8 mouse cellular contexts compared by ENCODE assay signal in genomic region chr14:58034567-58034966, GRCm38 (mm10). TPM values are rescaled to one million over a fixed set of nuclear protein-coding genes. Genes with fewer than 3 reads are reported as not detected.
DNase-seq lines count a peak whose midpoint lies in the region; ATAC-seq lines count a peak whose summit lies in the region.

No protein-coding gene starts in this region.

- 11% methylated on average over 8 of the region's 8 CpGs for WGBS in midbrain, embryonic 11.5 days
- WGBS in midbrain, embryonic 15.5 days: 11% methylated on average over 8 of the region's 8 CpGs
- WGBS in hindbrain, embryonic 14.5 days: 11% methylated on average over 8 of the region's 8 CpGs
- 11% methylated on average over 8 of the region's 8 CpGs for WGBS in neural tube, embryonic 15.5 days

- H3K9ac ChIP-seq in midbrain, embryonic 11.5 days (ENCODE audit: low read length): no peak overlapping the region
- H3K9ac ChIP-seq in midbrain, embryonic 15.5 days: no peak overlapping the region
- no peak overlapping the region for H3K9ac ChIP-seq in hindbrain, embryonic 14.5 days
- no peak overlapping the region for H3K9ac ChIP-seq in neural tube, embryonic 15.5 days (replicated peaks)

- H3K4me1 ChIP-seq in midbrain, embryonic 11.5 days (ENCODE audit: control insufficient read depth, insufficient read depth, low read length): no peaks in the 10 kb centered on the region
- no peaks in the 10 kb centered on the region for H3K4me1 ChIP-seq in midbrain, embryonic 15.5 days
- H3K4me1 ChIP-seq in hindbrain, embryonic 14.5 days (replicated peaks; ENCODE audit: control insufficient read depth, insufficient read depth, low read length): no peaks in the 10 kb centered on the region
- H3K4me1 ChIP-seq in neural tube, embryonic 15.5 days: no peaks in the 10 kb centered on the region

- H3K27me3 ChIP-seq in midbrain, embryonic 11.5 days (ENCODE audit: control insufficient read depth, insufficient read depth, low read length): no peaks in the 10 kb centered on the region
- no peaks in the 10 kb centered on the region for H3K27me3 ChIP-seq in midbrain, embryonic 15.5 days (replicated peaks)
- no peaks in the 10 kb centered on the region for H3K27me3 ChIP-seq in hindbrain, embryonic 14.5 days (ENCODE audit: control insufficient read depth, insufficient read depth, low read length)
- H3K27me3 ChIP-seq in neural tube, embryonic 15.5 days (replicated peaks): no peaks in the 10 kb centered on the region

- H3K9me3 ChIP-seq in midbrain, embryonic 11.5 days (ENCODE audit: control insufficient read depth, low read length): no peaks in the 10 kb centered on the region
- no peaks in the 10 kb centered on the region for H3K9me3 ChIP-seq in midbrain, embryonic 15.5 days
- no peaks in the 10 kb centered on the region for H3K9me3 ChIP-seq in hindbrain, embryonic 14.5 days (ENCODE audit: control insufficient read depth, low read length)
- H3K9me3 ChIP-seq in neural tube, embryonic 15.5 days (replicated peaks): no peaks in the 10 kb centered on the region

- intact Hi-C loops in left cerebral cortex, postnatal 10 days (cut with DNase I): loop anchor here (5.0 to 10.0 kb wide), 3 partner anchors 668 to 1080 kb away; no protein-coding TSS in a partner anchor

- no peak overlapping the region for H3K4me3 ChIP-seq in midbrain, embryonic 11.5 days (ENCODE audit: low read depth, low read length)
- H3K4me3 ChIP-seq in midbrain, embryonic 15.5 days: no peak overlapping the region
- no peak overlapping the region for H3K4me3 ChIP-seq in hindbrain, embryonic 14.5 days (replicated peaks; ENCODE audit: low read length)
- no peak overlapping the region for H3K4me3 ChIP-seq in neural tube, embryonic 15.5 days (replicated peaks)

- H3K4me2 ChIP-seq in midbrain, embryonic 11.5 days: no peak overlapping the region
- H3K4me2 ChIP-seq in midbrain, embryonic 15.5 days: no peak overlapping the region
- no peak overlapping the region for H3K4me2 ChIP-seq in hindbrain, embryonic 14.5 days (replicated peaks)
- peak overlapping the region; percentile 38 for H3K4me2 ChIP-seq in neural tube, embryonic 15.5 days

- H3K27ac ChIP-seq in midbrain, embryonic 11.5 days (ENCODE audit: low read depth, low read length): no peak overlapping the region
- no peak overlapping the region for H3K27ac ChIP-seq in midbrain, embryonic 15.5 days
- no peak overlapping the region for H3K27ac ChIP-seq in hindbrain, embryonic 14.5 days
- H3K27ac ChIP-seq in neural tube, embryonic 15.5 days (replicated peaks): no peak overlapping the region

- no peak for ATAC-seq in midbrain, embryonic 11.5 days (ENCODE audit: low FRiP score)
- no peak for ATAC-seq in midbrain, embryonic 15.5 days (replicated peaks)
- ATAC-seq in hindbrain, embryonic 14.5 days (ENCODE audit: low FRiP score): no peak
- no peak for ATAC-seq in neural tube, embryonic 15.5 days (ENCODE audit: low FRiP score)
- no peak for ATAC-seq in granulocyte monocyte progenitor cell, adult 5-6 weeks (replicated peaks; ENCODE audit: poor library complexity, severe bottlenecking)

- DNase-seq in midbrain, embryonic 11.5 days (ENCODE audit: low spot score, missing footprints): peak; percentile 96
- peak; percentile 60 to 63 for DNase-seq in adrenal gland, adult 18-20 months (ENCODE audit: low spot score in 2 of 2)
- peak; percentile 57 for DNase-seq in embryo, embryonic 10 days (ENCODE audit: low spot score)
- peak; percentile 82 for DNase-seq in hindbrain, embryonic 14.5 days (ENCODE audit: low spot score)
- peak; percentile 43 to 56 for DNase-seq in left cerebral cortex, postnatal 10 days (ENCODE audit: extremely low spot score in 1 of 2, low spot score in 2 of 2)

- no peaks in the 10 kb centered on the region for H3K36me3 ChIP-seq in midbrain, embryonic 11.5 days (ENCODE audit: control insufficient read depth, insufficient read depth, low read length)
- no peaks in the 10 kb centered on the region for H3K36me3 ChIP-seq in midbrain, embryonic 15.5 days (replicated peaks)
- no peaks in the 10 kb centered on the region for H3K36me3 ChIP-seq in hindbrain, embryonic 14.5 days (replicated peaks; ENCODE audit: control insufficient read depth, insufficient read depth)
- no peaks in the 10 kb centered on the region for H3K36me3 ChIP-seq in neural tube, embryonic 15.5 days

RNA-seq across cellular contexts. Expression of gene Micu2, which starts 35.5 kb away (rescaled TPM):
- polyA plus RNA-seq in midbrain, embryonic 11.5 days (2014; fragmentation: Nextera tagmentation; extraction: Ambion mirVana): 54.1 and 54.5 TPM in 2 replicates
- 69.3 and 70.7 TPM in 2 replicates for polyA plus RNA-seq in midbrain, embryonic 15.5 days (2015; fragmentation: Nextera tagmentation; extraction: Ambion mirVana)
- 10 to 100 TPM; 47.0 to 59.5 TPM for total RNA-seq in adrenal gland, adult 18-20 months (2021)
- 46.0 and 52.1 TPM in 2 replicates for polyA plus RNA-seq in hindbrain, embryonic 14.5 days (2014; fragmentation: Nextera tagmentation; extraction: Ambion mirVana)
- total RNA-seq in left cerebral cortex, postnatal 10 days (2021): 10 to 100 TPM; 34.5 to 35.4 TPM
- polyA plus RNA-seq in neural tube, embryonic 15.5 days (2015; fragmentation: Nextera tagmentation; extraction: Ambion mirVana): 68.9 and 75.3 TPM in 2 replicates
- 27.6 and 38.3 TPM in 2 replicates for total RNA-seq in granulocyte monocyte progenitor cell, adult 5-6 weeks (2014; fragmentation: Nextera tagmentation)
- 70.8 and 72.5 TPM in 2 replicates for total RNA-seq in granulocyte monocyte progenitor cell, adult 5-6 weeks (2017)

RNA-seq across cellular contexts. Expression of gene Fgf9, which starts 35.8 kb away (rescaled TPM):
- polyA plus RNA-seq in midbrain, embryonic 11.5 days (2014; fragmentation: Nextera tagmentation; extraction: Ambion mirVana): 1.8 and 2.0 TPM in 2 replicates
- polyA plus RNA-seq in midbrain, embryonic 15.5 days (2015; fragmentation: Nextera tagmentation; extraction: Ambion mirVana): 20.8 and 21.0 TPM in 2 replicates
- total RNA-seq in adrenal gland, adult 18-20 months (2021): 10 to 100 TPM in 1 of 2 experiments, 1 to 10 TPM in 1; 9.2 to 22.5 TPM
- polyA plus RNA-seq in hindbrain, embryonic 14.5 days (2014; fragmentation: Nextera tagmentation; extraction: Ambion mirVana): 18.4 and 19.0 TPM in 2 replicates
- 10 to 100 TPM; 16.4 to 16.7 TPM for total RNA-seq in left cerebral cortex, postnatal 10 days (2021)
- 24.9 and 25.9 TPM in 2 replicates for polyA plus RNA-seq in neural tube, embryonic 15.5 days (2015; fragmentation: Nextera tagmentation; extraction: Ambion mirVana)
- total RNA-seq in granulocyte monocyte progenitor cell, adult 5-6 weeks (2014; fragmentation: Nextera tagmentation): not detected in 2 replicates
- total RNA-seq in granulocyte monocyte progenitor cell, adult 5-6 weeks (2017): not detected in 2 replicates
